Mouse (Mus musculus) lung, postnatal 0 days (tissue): ENCODE results near the gene Pgap2. TPM values are rescaled to one million over a fixed set of nuclear protein-coding genes. Genes with fewer than 3 reads are reported as not detected.

Experiments
- ATAC-seq: fragments of 200-750 bp; cut with Nextera tagmentation; 2 replicates; pipeline ENCODE4 v1.8.0; 2017; ENCODE audit warnings: moderate library complexity
- DNase-seq: peaks from one replicate; pipeline ENCODE4 v3.0.0-alpha.2; 2016; ENCODE audit warnings: low spot score
- H3K27ac ChIP-seq: fragments of 300-500 bp; sonication (generic); 2 replicates; pipeline ENCODE4 v1.5.1; 2014; ENCODE audit warnings: antibody characterized with exemption, mild to moderate bottlenecking, low read length, mixed read lengths
- H3K27me3 ChIP-seq: fragments of 300-500 bp; sonication (generic); replicated peaks from 2 replicates; pipeline ENCODE4 v1.6.1; 2014; ENCODE audit warnings: low read length, mixed read lengths; ENCODE audit not compliant: insufficient read depth
- H3K36me3 ChIP-seq: fragments of 300-500 bp; sonication (generic); 2 replicates; pipeline ENCODE4 v1.6.1; 2014; ENCODE audit warnings: low read length, mixed read lengths; ENCODE audit not compliant: insufficient read depth
- H3K4me1 ChIP-seq: fragments of 300-500 bp; sonication (generic); 2 replicates; pipeline ENCODE4 v1.6.1; 2014; ENCODE audit warnings: antibody characterized with exemption, low read depth, low read length, mixed read lengths; ENCODE audit not compliant: insufficient read depth
- H3K4me2 ChIP-seq: fragments of 300-500 bp; sonication (generic); replicated peaks from 2 replicates; pipeline ENCODE4 v1.6.1; 2014; ENCODE audit warnings: low read depth, mild to moderate bottlenecking, low read length, moderate library complexity, mixed read lengths
- H3K4me3 ChIP-seq: fragments of 300-500 bp; sonication (generic); 2 replicates; pipeline ENCODE4 v1.5.1; 2014; ENCODE audit warnings: low read depth, low read length
- H3K9ac ChIP-seq: fragments of 300-500 bp; sonication (generic); replicated peaks from 2 replicates; pipeline ENCODE4 v1.6.1; 2014; ENCODE audit warnings: low read depth, mild to moderate bottlenecking
- H3K9me3 ChIP-seq: fragments of 300-500 bp; sonication (generic); 2 replicates; pipeline ENCODE4 v1.6.1; 2016; ENCODE audit warnings: low read length, mixed read lengths
- CTCF ChIP-seq: IDR thresholded peaks from 2 replicates; pipeline ENCODE4 v1.5.1; 2016; ENCODE audit warnings: antibody characterized with exemption, mild to moderate bottlenecking
- EP300 ChIP-seq: IDR thresholded peaks from 2 replicates; pipeline ENCODE4 v1.6.1; 2016; ENCODE audit warnings: antibody characterized with exemption, mild to moderate bottlenecking, control low read depth
- WGBS: fragments of 180-500 bp; shearing (Covaris S2); extraction: QIAGEN DNeasy Blood & Tissue Kit; methylation state at CpG from one replicate; pipeline ENCODE4 v1.1.7; 2014; 5-methylcytosine and 5-hydroxymethylcytosine counted together
- polyA plus RNA-seq: library from polyadenylated mRNA; unstranded; fragments of >200 nt; fragmentation: Nextera tagmentation; extraction: Ambion mirVana; gene quantifications from 2 replicates; pipeline ENCODE4 v1.2.1, GENCODE M21; 2015

Gene Pgap2
- polyA plus RNA-seq, 1 experiment from 2014 or later, result 109 TPM

DNA sequence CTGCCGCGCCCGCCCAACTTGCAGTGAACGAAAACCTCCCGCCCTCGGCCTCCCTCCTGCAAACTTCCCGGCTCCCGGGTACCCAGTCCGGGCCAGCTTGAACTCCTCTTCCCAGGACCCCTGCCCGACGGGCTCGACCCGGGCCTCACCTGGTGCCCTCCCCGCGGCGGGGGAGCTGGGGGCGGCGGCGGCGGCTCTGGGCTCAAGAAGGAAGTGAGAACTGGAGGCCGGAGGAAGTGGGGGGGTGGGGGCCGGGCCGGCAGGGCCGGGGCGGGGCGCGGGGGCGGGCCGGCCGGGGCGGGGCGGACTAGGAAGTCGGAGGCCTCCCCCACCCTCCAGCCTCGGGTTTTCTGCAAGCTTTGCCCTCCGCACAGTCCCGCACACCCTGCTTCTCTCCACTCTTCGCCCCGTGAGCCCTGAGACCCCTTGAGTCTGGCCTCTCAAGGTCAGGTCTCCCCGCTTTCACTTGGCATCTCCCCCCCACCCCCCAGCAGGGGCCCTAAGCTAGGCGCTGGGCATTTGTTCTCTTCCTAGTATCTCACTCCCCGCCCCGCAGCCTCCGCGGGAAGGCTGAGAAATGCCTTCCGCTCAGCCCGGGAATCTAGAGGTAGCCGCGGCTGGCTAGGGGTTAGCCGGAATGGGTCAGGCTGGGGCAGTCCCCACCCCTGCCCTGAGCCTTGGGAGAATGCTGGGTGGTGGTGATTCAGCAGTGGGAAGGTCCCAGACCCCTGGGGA, 40.1 kb downstream of the Pgap2 start:
- ATAC-seq (peak; percentile 81), DNase-seq (peak; percentile 92)
- no peak for TF ChIP-seq EP300
- no peaks in the 10 kb centered on the region for H3K27me3 ChIP-seq
- peak overlapping the region; percentile 93 for H3K4me3 ChIP-seq
- WGBS, result 1% methylated on average over 31 of the region's 49 CpGs
- peak overlapping the region; percentile 99 for H3K27ac ChIP-seq
- peak overlapping the region; percentile 95 for H3K9ac ChIP-seq
- no peaks in the 10 kb centered on the region for H3K9me3 ChIP-seq
- no peaks in the 10 kb centered on the region for H3K36me3 ChIP-seq
- H3K4me2 ChIP-seq, result peak overlapping the region; percentile 81
- H3K4me1 ChIP-seq, result peaks cover 36% of the 10 kb centered on the region

DNA sequence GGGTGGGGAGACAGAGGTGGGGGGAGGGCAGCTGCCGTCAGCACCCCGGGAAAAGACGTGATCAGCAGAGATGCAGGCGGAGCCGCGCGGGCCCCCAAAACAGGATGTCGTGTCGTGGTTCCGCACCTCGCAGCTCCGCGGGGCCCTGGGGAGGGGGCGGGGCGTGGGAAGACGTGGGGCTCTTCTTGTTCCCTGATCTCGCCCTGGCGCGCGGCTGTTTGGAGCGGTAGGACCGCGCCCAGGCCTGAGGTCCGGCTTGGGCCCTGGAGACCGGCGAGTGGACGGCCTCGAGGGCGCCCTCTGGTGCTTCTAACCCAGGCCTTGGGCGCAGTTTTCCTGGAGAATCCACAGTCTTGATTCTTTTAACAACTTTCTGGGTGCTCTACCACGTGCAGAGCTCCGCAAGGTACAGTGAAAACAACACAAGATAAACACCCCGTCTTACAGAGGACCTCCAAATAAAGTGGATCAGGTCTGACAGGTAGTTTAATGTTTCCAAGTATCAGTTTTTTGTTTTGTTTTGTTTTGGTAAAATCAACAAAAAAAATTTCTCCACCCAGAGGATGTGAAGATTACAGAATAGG, 40.7 kb downstream of the Pgap2 start:
- peak overlapping the region; percentile 99 for H3K27ac ChIP-seq
- peak; percentile 89 for ATAC-seq
- TF ChIP-seq CTCF (peak; percentile 87), EP300 (no peak; the same call in 1 of the 2 replicates)
- no peaks in the 10 kb centered on the region for H3K9me3 ChIP-seq
- under 1% methylated on average over 31 of the region's 33 CpGs for WGBS
- DNase-seq, result peak; percentile 96
- H3K27me3 ChIP-seq, result no peaks in the 10 kb centered on the region
- peak overlapping the region; percentile 93 for H3K4me3 ChIP-seq
- H3K4me1 ChIP-seq, result peaks cover 30% of the 10 kb centered on the region
- peak overlapping the region; percentile 95 for H3K9ac ChIP-seq
- H3K36me3 ChIP-seq, result no peaks in the 10 kb centered on the region
- peak overlapping the region; percentile 81 for H3K4me2 ChIP-seq

DNA sequence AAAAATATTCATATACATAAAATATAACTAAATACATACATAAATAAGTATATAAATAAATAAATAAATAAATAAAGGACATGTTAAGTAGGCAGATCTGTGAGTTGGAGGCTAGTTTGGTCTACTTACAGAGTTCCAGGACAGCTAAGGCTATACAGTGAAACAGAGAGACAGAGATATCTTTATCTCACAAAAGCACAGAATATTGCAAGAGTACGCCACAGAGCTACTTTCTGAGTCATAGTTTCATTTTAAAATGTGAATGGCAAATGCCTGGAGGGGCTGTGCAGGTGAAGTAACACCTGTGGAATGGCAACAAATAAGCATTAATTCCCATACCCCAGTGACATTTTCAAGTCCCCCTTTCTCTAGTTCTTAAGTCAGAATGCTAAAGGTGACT, 43.6 kb downstream of the Pgap2 start:
- TF ChIP-seq EP300 (no peak), CTCF (no peak)
- no peak for DNase-seq
- H3K27me3 ChIP-seq, result no peaks in the 10 kb centered on the region
- H3K9me3 ChIP-seq, result no peaks in the 10 kb centered on the region
- H3K9ac ChIP-seq, result no peak overlapping the region
- H3K4me2 ChIP-seq, result no peak overlapping the region
- H3K4me1 ChIP-seq, result peaks cover 4% of the 10 kb centered on the region; the same call in 1 of the 2 replicates
- no peak overlapping the region for H3K27ac ChIP-seq
- WGBS, result 87% methylated on average over 1 of the region's 1 CpGs
- H3K4me3 ChIP-seq, result no peak overlapping the region
- ATAC-seq, result no peak
- no peaks in the 10 kb centered on the region for H3K36me3 ChIP-seq

DNA sequence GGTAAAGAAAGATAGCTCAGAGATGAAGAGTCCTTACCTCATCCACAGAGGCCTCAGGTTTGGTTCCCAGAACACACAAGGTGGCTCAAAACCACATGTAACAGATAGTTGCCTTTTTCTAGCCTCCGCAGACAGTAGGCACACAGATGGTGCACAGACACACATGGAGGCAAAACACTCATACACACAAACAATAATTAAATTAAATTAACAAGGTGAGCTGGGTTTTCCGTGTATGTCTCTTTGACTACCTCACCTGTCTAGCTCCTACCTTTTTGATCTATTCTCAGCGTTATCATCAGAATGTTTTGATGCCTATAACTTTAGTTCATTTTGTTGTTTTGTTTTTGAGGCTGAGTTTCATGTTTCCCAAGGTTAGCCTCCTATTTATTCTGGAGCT, 45.9 kb downstream of the Pgap2 start, which contains the start of gene Rhog:
Rhog (minus strand) TSS at position 101 of the 400 bp plus-strand sequence.
- H3K4me1 ChIP-seq, result no peaks in the 10 kb centered on the region
- DNase-seq (no peak), ATAC-seq (no peak)
- H3K27ac ChIP-seq, result no peak within 1 kb of the TSS
- H3K9ac ChIP-seq, result no peak within 1 kb of the TSS
- H3K4me2 ChIP-seq, result no peak within 1 kb of the TSS
- WGBS, result 74% methylated on average over 3 of the region's 3 CpGs
- no peak within 1 kb of the TSS for H3K4me3 ChIP-seq
- H3K36me3 ChIP-seq, result no peaks in the 10 kb centered on the region
- H3K9me3 ChIP-seq, result no peaks in the 10 kb centered on the region
- H3K27me3 ChIP-seq, result no peaks in the 10 kb centered on the region
- TF ChIP-seq EP300 (no peak), CTCF (no peak)

DNA sequence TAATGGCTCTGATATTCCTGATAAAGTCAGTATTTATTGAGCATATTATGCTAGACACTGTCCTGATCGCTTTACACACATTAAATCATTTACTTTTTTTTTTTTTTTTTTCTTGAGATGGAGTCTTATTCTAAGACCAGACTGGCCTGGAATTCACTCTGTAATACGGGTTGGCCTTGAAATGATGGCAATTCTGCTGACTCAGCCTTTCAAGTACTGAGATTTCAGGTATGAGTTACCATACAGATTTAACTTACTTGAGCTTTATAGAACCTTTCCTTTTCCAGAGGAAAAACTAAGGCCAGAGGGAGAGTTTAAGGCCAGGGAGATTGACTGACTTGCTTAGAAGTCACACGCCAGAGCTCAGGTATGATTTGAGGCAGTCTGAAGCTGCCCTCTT, 46.6 kb downstream of the Pgap2 start:
- TF ChIP-seq EP300 (no peak), CTCF (no peak)
- DNase-seq (no peak), ATAC-seq (no peak)
- Histone ChIP-seq H3K9ac (no peak overlapping the region), H3K4me2 (no peak overlapping the region), H3K27me3 (no peaks in the 10 kb centered on the region), H3K4me1 (no peaks in the 10 kb centered on the region), H3K9me3 (no peaks in the 10 kb centered on the region), H3K27ac (no peak overlapping the region), H3K36me3 (no peaks in the 10 kb centered on the region), H3K4me3 (no peak overlapping the region)
- 71% methylated on average over 3 of the region's 3 CpGs for WGBS

DNA sequence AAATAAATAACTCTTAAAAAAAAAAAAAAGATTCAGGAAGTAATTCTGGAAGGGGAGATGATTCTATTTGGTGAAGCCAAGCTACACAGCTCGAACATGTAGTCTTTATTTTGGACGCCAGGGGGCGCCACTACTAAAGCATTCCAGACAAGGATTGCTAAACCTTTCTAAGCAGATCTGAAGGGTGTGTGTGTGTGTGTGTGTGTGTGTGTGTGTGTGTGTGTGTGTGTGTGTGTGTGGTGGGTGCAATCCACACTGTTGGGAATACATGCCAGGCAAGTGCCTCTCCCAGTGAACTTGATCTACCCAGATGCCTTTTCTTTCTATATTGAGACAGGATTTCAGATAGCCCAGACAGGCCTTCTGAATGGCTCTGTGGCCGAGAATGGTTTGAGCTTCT, 48.2 kb downstream of the Pgap2 start:
- 17% methylated on average over 4 of the region's 4 CpGs for WGBS
- H3K9me3 ChIP-seq, result no peaks in the 10 kb centered on the region
- H3K4me1 ChIP-seq, result no peaks in the 10 kb centered on the region
- TF ChIP-seq EP300 (peak; percentile 47; the same call in 1 of the 2 replicates), CTCF (peak; percentile 86)
- H3K4me2 ChIP-seq, result no peak overlapping the region
- no peaks in the 10 kb centered on the region for H3K27me3 ChIP-seq
- H3K27ac ChIP-seq, result no peak overlapping the region
- H3K9ac ChIP-seq, result no peak overlapping the region
- H3K4me3 ChIP-seq, result no peak overlapping the region
- ATAC-seq (peak; percentile 81), DNase-seq (peak; percentile 87)
- no peaks in the 10 kb centered on the region for H3K36me3 ChIP-seq
